Mouse (Mus musculus): Measurements from ENCODE around the gene Nap1l4. TPM values are rescaled to one million over a fixed set of nuclear protein-coding genes. Genes with fewer than 3 reads are reported as not detected.

The Nap1l4 gene
- polyA plus RNA-seq (2016; fragmentation: Nextera tagmentation; extraction: Ambion mirVana) = 291 and 318 TPM in 2 replicates

GRCm38 (mm10) chr7:143548976-143549457 lies at the start of gene Nap1l4:
Nap1l4 (minus strand) TSS chr7:143549106.
- DNase-seq (ENCODE audit: low spot score) = peak; percentile 100
- Histone ChIP-seq H3K4me3 (peak within 1 kb of the TSS; percentile 83), H3K9me3 (no peaks in the 10 kb centered on the region), H3K27me3 (ENCODE audit: insufficient read depth, poor library complexity, severe bottlenecking) (no peaks in the 10 kb centered on the region), H3K27ac (peak within 1 kb of the TSS; percentile 98), H3K4me1 (peaks cover 15% of the 10 kb centered on the region), H3K36me3 (peaks cover 7% of the 10 kb centered on the region; the same call in 1 of the 2 replicates)
- WGBS = under 1% methylated on average over 41 of the region's 43 CpGs

- no peaks in the 10 kb centered on the region for H3K9me3 ChIP-seq
- no peak for DNase-seq (ENCODE audit: low spot score)
- WGBS = 78% methylated on average over 5 of the region's 5 CpGs
These were observed 46.0 kb upstream of the Nap1l4 start for GRCm38 (mm10) chr7:143594865-143595264.

GRCm38 (mm10) chr7:143592255-143592654 lies 43.3 kb upstream of the Nap1l4 start:
- Histone ChIP-seq H3K36me3 (peaks cover 64% of the 10 kb centered on the region), H3K27ac (no peak overlapping the region), H3K4me1 (peaks cover 11% of the 10 kb centered on the region), H3K4me3 (no peak overlapping the region), H3K9me3 (no peaks in the 10 kb centered on the region), H3K27me3 (ENCODE audit: insufficient read depth, poor library complexity, severe bottlenecking) (no peaks in the 10 kb centered on the region)
- DNase-seq (ENCODE audit: low spot score) = no peak
- WGBS = 92% methylated on average over 10 of the region's 10 CpGs

More at GRCm38 (mm10) chr7:143594865-143595264, 46.0 kb upstream of the Nap1l4 start:
- Histone ChIP-seq H3K27ac (no peak overlapping the region), H3K4me1 (peaks cover 22% of the 10 kb centered on the region), H3K27me3 (ENCODE audit: insufficient read depth, poor library complexity, severe bottlenecking) (no peaks in the 10 kb centered on the region), H3K36me3 (peaks cover 42% of the 10 kb centered on the region), H3K4me3 (no peak overlapping the region)

- peaks cover 88% of the 10 kb centered on the region for H3K36me3 ChIP-seq
- H3K27me3 ChIP-seq (ENCODE audit: insufficient read depth, poor library complexity, severe bottlenecking) = no peaks in the 10 kb centered on the region
- DNase-seq (ENCODE audit: low spot score) = no peak
- peaks cover 4% of the 10 kb centered on the region; the same call in 1 of the 2 replicates for H3K4me1 ChIP-seq
- H3K4me3 ChIP-seq = no peak overlapping the region
- H3K27ac ChIP-seq = no peak overlapping the region
- H3K9me3 ChIP-seq = no peaks in the 10 kb centered on the region
- 84% methylated on average over 4 of the region's 4 CpGs for WGBS
These were observed 39.1 kb upstream of the Nap1l4 start for GRCm38 (mm10) chr7:143588006-143588405.

GRCm38 (mm10) chr7:143587586-143587985 lies 38.7 kb upstream of the Nap1l4 start:
- peaks cover 4% of the 10 kb centered on the region; the same call in 1 of the 2 replicates for H3K4me1 ChIP-seq
- H3K36me3 ChIP-seq = peaks cover 90% of the 10 kb centered on the region
- DNase-seq (ENCODE audit: low spot score) = no peak
- H3K4me3 ChIP-seq = no peak overlapping the region
- no peaks in the 10 kb centered on the region for H3K27me3 ChIP-seq (ENCODE audit: insufficient read depth, poor library complexity, severe bottlenecking)
- H3K27ac ChIP-seq = no peak overlapping the region
- H3K9me3 ChIP-seq = no peaks in the 10 kb centered on the region
- WGBS = 85% methylated on average over 5 of the region's 5 CpGs

GRCm38 (mm10) chr7:143583956-143584355 lies 35.0 kb upstream of the Nap1l4 start:
- WGBS = 42% methylated on average over 3 of the region's 3 CpGs

GRCm38 (mm10) chr7:143583025-143583424 lies 34.1 kb upstream of the Nap1l4 start:
- Histone ChIP-seq H3K27me3 (ENCODE audit: insufficient read depth, poor library complexity, severe bottlenecking) (no peaks in the 10 kb centered on the region), H3K36me3 (peaks cover 87% of the 10 kb centered on the region), H3K4me1 (peaks cover 6% of the 10 kb centered on the region), H3K27ac (no peak overlapping the region), H3K4me3 (no peak overlapping the region), H3K9me3 (no peaks in the 10 kb centered on the region)
- no peak for DNase-seq (ENCODE audit: low spot score)
- 86% methylated on average over 5 of the region's 5 CpGs for WGBS

More at GRCm38 (mm10) chr7:143583956-143584355, 35.0 kb upstream of the Nap1l4 start:
- DNase-seq (ENCODE audit: low spot score) = no peak
- no peak overlapping the region for H3K27ac ChIP-seq
- H3K4me1 ChIP-seq = 0 out of 2 replicates have a peak, but pooled peaks cover 5% of the 10 kb centered on the region
- no peaks in the 10 kb centered on the region for H3K27me3 ChIP-seq (ENCODE audit: insufficient read depth, poor library complexity, severe bottlenecking)
- H3K36me3 ChIP-seq = peaks cover 86% of the 10 kb centered on the region
- no peak overlapping the region for H3K4me3 ChIP-seq
- no peaks in the 10 kb centered on the region for H3K9me3 ChIP-seq

- no peaks in the 10 kb centered on the region for H3K9me3 ChIP-seq
- no peak for DNase-seq (ENCODE audit: low spot score)
- H3K36me3 ChIP-seq = peaks cover 94% of the 10 kb centered on the region
- H3K4me1 ChIP-seq = peaks cover 16% of the 10 kb centered on the region
- H3K27me3 ChIP-seq (ENCODE audit: insufficient read depth, poor library complexity, severe bottlenecking) = no peaks in the 10 kb centered on the region
- WGBS = 94% methylated on average over 11 of the region's 11 CpGs
- no peak overlapping the region for H3K27ac ChIP-seq
- no peak overlapping the region for H3K4me3 ChIP-seq
These were observed 26.8 kb upstream of the Nap1l4 start for GRCm38 (mm10) chr7:143575751-143576150.

GRCm38 (mm10) chr7:143565648-143566039 lies 16.7 kb upstream of the Nap1l4 start:
- Histone ChIP-seq H3K9me3 (no peaks in the 10 kb centered on the region), H3K27me3 (ENCODE audit: insufficient read depth, poor library complexity, severe bottlenecking) (no peaks in the 10 kb centered on the region), H3K4me1 (peaks cover 7% of the 10 kb centered on the region; the same call in 1 of the 2 replicates), H3K36me3 (peaks cover 94% of the 10 kb centered on the region), H3K27ac (no peak overlapping the region; the same call in 1 of the 2 replicates), H3K4me3 (no peak overlapping the region)
- peak; percentile 78 for DNase-seq (ENCODE audit: low spot score)
- 43% methylated on average over 3 of the region's 3 CpGs for WGBS

GRCm38 (mm10) chr7:143565015-143565647 lies 16.2 kb upstream of the Nap1l4 start:
- no peak for DNase-seq (ENCODE audit: low spot score)
- Histone ChIP-seq H3K4me3 (no peak overlapping the region), H3K4me1 (peaks cover 7% of the 10 kb centered on the region; the same call in 1 of the 2 replicates), H3K9me3 (no peaks in the 10 kb centered on the region), H3K27me3 (ENCODE audit: insufficient read depth, poor library complexity, severe bottlenecking) (no peaks in the 10 kb centered on the region), H3K27ac (no peak overlapping the region), H3K36me3 (peaks cover 94% of the 10 kb centered on the region)
- 87% methylated on average over 6 of the region's 6 CpGs for WGBS

GRCm38 (mm10) chr7:143563787-143564186 lies 14.9 kb upstream of the Nap1l4 start:
- WGBS = 81% methylated on average over 5 of the region's 5 CpGs
- DNase-seq (ENCODE audit: low spot score) = no peak
- no peak overlapping the region for H3K4me3 ChIP-seq
- no peaks in the 10 kb centered on the region for H3K9me3 ChIP-seq
- H3K27ac ChIP-seq = no peak overlapping the region
- peaks cover 7% of the 10 kb centered on the region; the same call in 1 of the 2 replicates for H3K4me1 ChIP-seq
- H3K36me3 ChIP-seq = peaks cover 93% of the 10 kb centered on the region
- no peaks in the 10 kb centered on the region for H3K27me3 ChIP-seq (ENCODE audit: insufficient read depth, poor library complexity, severe bottlenecking)

- H3K27ac ChIP-seq = no peak overlapping the region
- H3K4me1 ChIP-seq = no peaks in the 10 kb centered on the region
- no peak for DNase-seq (ENCODE audit: low spot score)
- no peaks in the 10 kb centered on the region for H3K27me3 ChIP-seq (ENCODE audit: insufficient read depth, poor library complexity, severe bottlenecking)
- peaks cover 85% of the 10 kb centered on the region for H3K36me3 ChIP-seq
- H3K4me3 ChIP-seq = no peak overlapping the region
- WGBS = 93% methylated on average over 7 of the region's 7 CpGs
- no peaks in the 10 kb centered on the region for H3K9me3 ChIP-seq
These were observed 8.7 kb upstream of the Nap1l4 start for GRCm38 (mm10) chr7:143557616-143558015.

GRCm38 (mm10) chr7:143556964-143557610 lies 8.2 kb upstream of the Nap1l4 start:
- H3K9me3 ChIP-seq = no peaks in the 10 kb centered on the region
- peaks cover 80% of the 10 kb centered on the region for H3K36me3 ChIP-seq
- no peak overlapping the region for H3K4me3 ChIP-seq
- no peaks in the 10 kb centered on the region for H3K4me1 ChIP-seq
- H3K27me3 ChIP-seq (ENCODE audit: insufficient read depth, poor library complexity, severe bottlenecking) = no peaks in the 10 kb centered on the region
- WGBS = 90% methylated on average over 8 of the region's 8 CpGs
- H3K27ac ChIP-seq = no peak overlapping the region
- no peak for DNase-seq (ENCODE audit: low spot score)
